Mouse (Mus musculus): Measurements from ENCODE around the gene Helz2.
"Not testable (repeated sequence)": the region's sequence is repeated elsewhere in the genome, so short reads cannot be mapped to it uniquely, and the experiment has no call there.

Gene Helz2

GRCm38 (mm10) chr2:181193044-181193443, 48.8 kb downstream of the Helz2 start:
- DNase-seq (ENCODE audit: low spot score): no peak

GRCm38 (mm10) chr2:181191936-181192335, 49.9 kb downstream of the Helz2 start:
- DNase-seq (ENCODE audit: low spot score): no peak

GRCm38 (mm10) chr2:181191385-181191784, 50.4 kb downstream of the Helz2 start:
- DNase-seq (ENCODE audit: low spot score): not testable (repeated sequence)

- no peak for DNase-seq (ENCODE audit: low spot score)
Measured at GRCm38 (mm10) chr2:181189321-181189720, 52.5 kb downstream of the Helz2 start.

GRCm38 (mm10) chr2:181188681-181189080, 53.1 kb downstream of the Helz2 start:
- no peak for DNase-seq (ENCODE audit: low spot score)

GRCm38 (mm10) chr2:181187121-181188000, 54.5 kb downstream of the Helz2 start, which contains the start of gene Ppdpf:
TSS of gene Ppdpf (plus strand) at chr2:181187247.
- peak; percentile 76 for DNase-seq (ENCODE audit: low spot score)

GRCm38 (mm10) chr2:181186635-181187034, 55.2 kb downstream of the Helz2 start:
- peak; percentile 70 for DNase-seq (ENCODE audit: low spot score)

- no peak for DNase-seq (ENCODE audit: low spot score)
Measured at GRCm38 (mm10) chr2:181180898-181181297, 60.9 kb downstream of the Helz2 start.

- DNase-seq (ENCODE audit: low spot score): no peak
Measured at GRCm38 (mm10) chr2:181178471-181178870, 63.4 kb downstream of the Helz2 start.

GRCm38 (mm10) chr2:181178015-181178414, 63.8 kb downstream of the Helz2 start:
- no peak for DNase-seq (ENCODE audit: low spot score)

Measured in ovary, postnatal 14 days (tissue).